Mouse (Mus musculus): ENCODE measurements around the gene Tas2r143.

DNA sequence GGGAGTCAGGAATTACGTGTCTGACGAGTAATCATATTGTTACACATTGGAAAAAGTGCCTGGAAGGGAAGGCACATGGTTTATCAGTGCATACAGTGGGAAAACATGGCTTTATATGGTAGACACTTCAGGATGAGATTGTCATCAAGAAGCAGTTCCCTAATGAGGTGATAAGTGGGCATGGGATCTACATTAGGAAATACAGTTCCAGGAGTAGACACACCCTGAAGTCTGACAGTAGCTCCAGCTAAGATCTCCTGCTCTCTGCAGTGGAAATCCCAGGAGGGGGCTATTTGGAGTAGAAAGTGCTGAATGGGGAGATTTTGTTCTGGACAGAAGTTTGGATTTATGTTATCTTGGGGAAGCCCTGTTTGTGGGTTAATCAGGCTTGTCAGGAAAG lies 41.4 kb downstream of the Tas2r143 start:
- no peak for TF ChIP-seq CTCF (IDR thresholded peaks at IDR 0.05; ENCODE audit: low read depth)
- no peak for TF ChIP-seq EP300 (optimal IDR thresholded peaks at IDR 0.05)
